Mouse (Mus musculus) liver, embryonic 15.5 days (tissue): ENCODE measurements at regions not wholly inside any gene's neighbourhood (a gene's known extent, or its start where the extent isn't known, plus 50 kb on each side); places are given as distances from the start of the nearest gene placed in this dataset.

ENCODE experiments used
- ATAC-seq: fragments of 200-750 bp; cut with Nextera tagmentation; 2 replicates; pipeline ENCODE4 v1.8.0; 2017; ENCODE audit warnings: moderate number of reproducible peaks, mild to moderate bottlenecking, moderate library complexity; ENCODE audit not compliant: insufficient read depth
- H3K27ac ChIP-seq: fragments of 300-500 bp; sonication (generic); replicated peaks from 2 replicates; pipeline ENCODE4 v1.5.1; 2015; ENCODE audit warnings: mild to moderate bottlenecking, inconsistent platforms
- H3K27me3 ChIP-seq: fragments of 300-500 bp; sonication (generic); 2 replicates; pipeline ENCODE4 v1.6.1; 2015; ENCODE audit warnings: mild to moderate bottlenecking, inconsistent platforms
- H3K36me3 ChIP-seq: fragments of 300-500 bp; sonication (generic); replicated peaks from 2 replicates; pipeline ENCODE4 v1.6.1; 2015; ENCODE audit warnings: moderate library complexity, mild to moderate bottlenecking, inconsistent platforms
- H3K4me1 ChIP-seq: fragments of 300-500 bp; sonication (generic); replicated peaks from 2 replicates; pipeline ENCODE4 v1.6.1; 2015; ENCODE audit warnings: inconsistent platforms
- H3K4me2 ChIP-seq: fragments of 300-500 bp; sonication (generic); 2 replicates; pipeline ENCODE4 v1.6.1; 2015; ENCODE audit warnings: moderate library complexity, mild to moderate bottlenecking, inconsistent platforms
- H3K4me3 ChIP-seq: fragments of 300-500 bp; sonication (generic); replicated peaks from 2 replicates; pipeline ENCODE4 v1.5.1; 2015; ENCODE audit warnings: mild to moderate bottlenecking, inconsistent platforms
- H3K9ac ChIP-seq: fragments of 300-500 bp; sonication (generic); 2 replicates; pipeline ENCODE4 v1.6.1; 2015; ENCODE audit warnings: moderate library complexity, mild to moderate bottlenecking, inconsistent platforms
- H3K9me3 ChIP-seq: fragments of 300-500 bp; sonication (generic); replicated peaks from 2 replicates; pipeline ENCODE4 v1.6.1; 2016; ENCODE audit warnings: inconsistent platforms
- WGBS: fragments of 180-500 bp; shearing (Covaris S2); methylation state at CpG from one replicate; pipeline ENCODE4 v1.1.7; 2015; ENCODE audit warnings: mixed read lengths; ENCODE audit not compliant: insufficient replicate concordance; 5-methylcytosine and 5-hydroxymethylcytosine counted together

DNA sequence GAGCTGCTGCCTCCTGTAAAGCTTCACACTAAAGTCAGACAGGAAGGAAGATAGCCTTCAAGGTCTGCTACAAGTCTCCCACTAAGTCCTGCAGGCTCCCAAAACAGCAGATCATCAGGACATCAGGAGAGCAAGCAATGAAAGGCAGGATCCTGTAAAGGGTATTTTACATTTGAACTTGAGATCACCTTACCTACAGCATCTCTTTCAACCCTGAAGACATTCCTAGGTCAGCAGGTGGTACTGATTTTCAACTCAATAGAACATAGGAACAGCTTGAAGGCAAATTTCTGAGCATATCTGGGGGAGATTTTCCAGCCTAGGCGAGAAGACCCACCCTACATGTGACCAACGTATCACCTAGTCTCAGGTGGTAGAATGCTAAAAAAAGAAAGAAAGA, 530.2 kb downstream of the Efnb2 start:
- Histone ChIP-seq H3K4me3 (no peak overlapping the region), H3K9ac (no peak overlapping the region), H3K4me2 (no peak overlapping the region), H3K36me3 (no peaks in the 10 kb centered on the region), H3K9me3 (no peaks in the 10 kb centered on the region), H3K27ac (no peak overlapping the region), H3K4me1 (no peaks in the 10 kb centered on the region), H3K27me3 (0 out of 2 replicates have a peak, but pooled peaks cover 6% of the 10 kb centered on the region)
- no peak for ATAC-seq
- 58% methylated on average over 2 of the region's 2 CpGs for WGBS

DNA sequence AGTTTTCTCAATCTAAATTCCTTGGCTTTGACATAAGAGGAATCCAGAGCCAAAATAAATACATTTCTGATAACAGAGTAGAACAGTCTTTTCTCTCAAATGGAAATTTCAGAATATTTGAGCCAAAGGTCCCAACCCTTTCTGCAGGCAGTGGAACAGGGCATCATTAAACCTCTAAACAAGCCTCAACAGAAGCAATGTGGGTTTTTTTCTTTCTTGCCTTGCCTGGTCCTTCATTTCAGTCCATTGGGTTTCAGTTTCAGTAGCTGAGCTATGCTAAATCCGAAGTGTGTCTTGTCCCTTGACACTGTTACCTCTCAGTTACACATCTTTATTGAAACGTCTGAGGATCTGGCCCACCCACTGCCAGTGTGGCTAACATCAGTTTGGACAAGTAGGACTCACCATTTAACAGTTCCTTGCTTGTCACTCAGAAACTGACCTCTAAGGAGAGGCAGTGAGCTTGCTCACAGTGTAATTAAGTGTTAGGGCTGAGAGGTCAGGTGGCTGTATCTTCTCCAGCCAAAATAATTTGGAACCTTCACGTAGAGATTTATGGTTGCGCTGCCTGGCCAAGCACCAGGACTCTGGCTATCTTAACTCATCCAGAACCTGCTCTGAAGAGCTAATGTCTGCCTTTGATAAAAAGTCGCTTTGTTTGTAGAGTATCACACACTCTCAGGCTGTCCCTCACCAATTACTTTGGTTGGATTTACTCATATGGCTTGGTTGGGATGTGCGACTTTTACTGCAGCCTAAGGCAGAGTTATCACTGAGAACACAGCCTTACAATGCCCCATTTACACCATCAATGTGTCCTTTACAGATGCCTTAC, 545.2 kb downstream of the Efnb2 start:
- H3K36me3 ChIP-seq, result no peaks in the 10 kb centered on the region
- H3K4me2 ChIP-seq, result no peak overlapping the region
- no peak for ATAC-seq
- H3K27ac ChIP-seq, result no peak overlapping the region
- no peaks in the 10 kb centered on the region for H3K27me3 ChIP-seq
- H3K9me3 ChIP-seq, result no peaks in the 10 kb centered on the region
- WGBS, result 41% methylated on average over 6 of the region's 6 CpGs
- no peak overlapping the region for H3K4me3 ChIP-seq
- H3K9ac ChIP-seq, result no peak overlapping the region
- no peaks in the 10 kb centered on the region for H3K4me1 ChIP-seq

GRCm38 (mm10) chr8:8114604-8115003, 546.4 kb downstream of the Efnb2 start:
- Histone ChIP-seq H3K27ac (no peak overlapping the region), H3K27me3 (no peaks in the 10 kb centered on the region), H3K9ac (no peak overlapping the region), H3K4me3 (no peak overlapping the region), H3K9me3 (no peaks in the 10 kb centered on the region), H3K4me1 (no peaks in the 10 kb centered on the region), H3K4me2 (no peak overlapping the region), H3K36me3 (no peaks in the 10 kb centered on the region)
- ATAC-seq, result no peak
- WGBS, result 42% methylated on average over 3 of the region's 3 CpGs

DNA sequence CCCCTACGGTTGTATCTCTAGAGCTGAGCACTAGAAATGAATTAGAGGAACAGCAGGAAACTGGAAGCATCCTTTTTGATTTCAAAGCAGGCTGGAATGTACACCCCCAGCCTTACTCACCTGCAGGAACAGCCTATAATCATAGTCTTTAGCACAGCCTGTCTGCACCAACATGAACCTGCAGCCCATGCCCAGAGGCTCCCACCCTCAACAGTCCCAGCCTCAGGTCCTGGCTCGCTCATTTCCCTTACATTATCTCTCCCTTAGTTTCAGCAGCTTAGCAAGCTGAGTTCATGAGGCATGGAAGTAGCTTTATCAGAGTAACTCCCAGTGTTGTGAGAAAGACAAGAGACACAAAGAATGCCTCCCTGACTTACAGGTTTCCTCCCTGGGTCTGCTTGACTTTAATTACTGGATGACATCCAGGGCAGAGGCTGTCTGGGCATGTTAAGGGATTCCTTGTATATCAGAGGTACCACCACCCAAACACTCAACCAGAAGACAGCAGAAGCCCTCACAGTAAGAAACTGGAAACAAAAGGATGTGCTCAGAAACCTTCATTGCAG, 551.2 kb downstream of the Efnb2 start:
- no peaks in the 10 kb centered on the region for H3K36me3 ChIP-seq
- no peaks in the 10 kb centered on the region for H3K27me3 ChIP-seq
- no peaks in the 10 kb centered on the region for H3K9me3 ChIP-seq
- no peak for ATAC-seq
- H3K9ac ChIP-seq, result no peak overlapping the region
- H3K4me3 ChIP-seq, result no peak overlapping the region
- H3K27ac ChIP-seq, result no peak overlapping the region
- no peak overlapping the region for H3K4me2 ChIP-seq
- H3K4me1 ChIP-seq, result no peaks in the 10 kb centered on the region
- 49% methylated on average over 2 of the region's 2 CpGs for WGBS

DNA sequence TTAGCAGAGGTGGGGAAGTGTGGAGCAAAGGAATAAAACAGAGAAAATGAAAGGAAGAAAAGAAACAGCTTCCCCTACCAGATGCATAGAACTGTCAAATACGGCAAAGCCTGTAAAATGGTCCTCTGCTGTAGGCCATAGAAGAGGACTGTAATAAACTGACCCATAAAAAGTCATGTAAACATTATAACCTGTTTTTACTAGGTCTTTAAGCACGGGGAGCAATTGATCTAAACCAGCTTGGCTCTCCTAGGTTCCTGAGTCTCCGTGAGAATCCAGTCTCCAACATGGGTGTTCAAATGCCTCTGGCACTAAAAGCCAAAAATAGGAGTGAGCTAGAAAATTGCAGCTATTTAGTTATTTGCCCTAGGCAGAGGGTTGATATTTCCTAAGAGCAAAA, 557.5 kb downstream of the Efnb2 start:
- no peaks in the 10 kb centered on the region for H3K9me3 ChIP-seq
- no peaks in the 10 kb centered on the region for H3K27me3 ChIP-seq
- H3K36me3 ChIP-seq, result no peaks in the 10 kb centered on the region
- H3K27ac ChIP-seq, result no peak overlapping the region
- H3K4me3 ChIP-seq, result no peak overlapping the region
- H3K4me2 ChIP-seq, result no peak overlapping the region
- no peaks in the 10 kb centered on the region for H3K4me1 ChIP-seq
- WGBS, result 54% methylated on average over 3 of the region's 3 CpGs
- no peak for ATAC-seq
- H3K9ac ChIP-seq, result no peak overlapping the region

DNA sequence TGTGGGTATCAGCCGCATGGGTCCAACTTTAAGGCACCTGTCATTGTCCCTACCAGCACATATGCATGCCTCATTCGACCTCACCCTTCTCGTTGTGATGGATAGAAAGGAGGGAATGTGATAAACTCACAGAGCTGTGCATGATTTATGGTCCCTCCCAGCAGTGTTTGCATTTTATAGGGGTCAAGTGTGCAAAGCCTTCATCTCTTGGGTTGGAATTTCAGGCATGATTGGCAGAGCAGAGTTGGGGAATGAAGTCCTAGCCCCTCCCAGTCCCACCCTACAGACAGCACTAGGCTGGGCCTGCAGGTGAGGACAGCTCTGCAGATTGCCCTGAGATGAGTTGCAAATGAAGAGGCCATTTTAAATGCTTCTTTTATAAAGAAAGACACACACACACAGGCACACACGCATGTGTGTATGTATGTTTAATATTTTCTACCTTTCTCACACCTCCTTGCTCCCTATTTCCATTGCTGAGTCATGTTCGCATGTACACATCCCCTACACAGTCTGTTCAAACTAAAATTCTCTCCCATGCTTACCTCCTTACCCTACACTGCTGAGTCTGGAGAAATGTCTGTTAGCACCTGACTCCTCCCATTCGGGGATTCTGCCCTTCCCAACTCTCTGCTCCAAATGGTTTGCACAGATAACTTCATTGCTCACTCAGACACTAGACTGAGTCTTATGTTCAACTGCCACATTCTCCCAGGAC, 558.9 kb downstream of the Efnb2 start:
- no peak for ATAC-seq
- no peak overlapping the region for H3K4me3 ChIP-seq
- 50% methylated on average over 6 of the region's 6 CpGs for WGBS
- no peaks in the 10 kb centered on the region for H3K36me3 ChIP-seq
- no peaks in the 10 kb centered on the region for H3K9me3 ChIP-seq
- H3K27ac ChIP-seq, result no peak overlapping the region
- H3K27me3 ChIP-seq, result no peaks in the 10 kb centered on the region
- H3K4me1 ChIP-seq, result no peaks in the 10 kb centered on the region
- H3K9ac ChIP-seq, result no peak overlapping the region
- no peak overlapping the region for H3K4me2 ChIP-seq

- no peaks in the 10 kb centered on the region for H3K9me3 ChIP-seq
- no peak for ATAC-seq
- H3K4me2 ChIP-seq, result no peak overlapping the region
- H3K9ac ChIP-seq, result no peak overlapping the region
- H3K36me3 ChIP-seq, result no peaks in the 10 kb centered on the region
- no peaks in the 10 kb centered on the region for H3K4me1 ChIP-seq
- H3K27ac ChIP-seq, result no peak overlapping the region
- H3K4me3 ChIP-seq, result no peak overlapping the region
- H3K27me3 ChIP-seq, result no peaks in the 10 kb centered on the region
These were observed 568.5 kb downstream of the Efnb2 start for GRCm38 (mm10) chr8:8092551-8092950.

DNA sequence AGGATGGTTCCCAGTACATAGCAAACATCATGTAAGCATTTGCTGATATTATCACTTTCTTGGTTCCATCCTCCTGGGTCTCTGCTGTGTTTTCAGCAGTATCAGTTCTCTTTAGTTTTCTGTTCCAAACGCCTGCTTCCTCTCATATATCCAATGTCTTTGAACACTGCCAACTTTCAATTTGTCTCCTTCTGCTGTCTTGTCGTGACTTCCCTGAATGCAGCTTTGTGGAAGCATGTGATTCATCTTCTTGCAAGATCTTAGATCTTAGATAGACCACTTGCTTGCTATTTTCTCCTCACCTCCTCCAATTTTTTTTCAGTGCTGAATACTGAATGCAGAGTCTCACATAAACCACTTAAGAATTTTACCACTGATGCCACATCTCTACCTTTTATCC, 576.4 kb downstream of the Efnb2 start:
- Histone ChIP-seq H3K4me2 (no peak overlapping the region), H3K9ac (no peak overlapping the region), H3K36me3 (no peaks in the 10 kb centered on the region), H3K4me3 (no peak overlapping the region), H3K27me3 (no peaks in the 10 kb centered on the region), H3K27ac (no peak overlapping the region), H3K9me3 (no peaks in the 10 kb centered on the region), H3K4me1 (no peaks in the 10 kb centered on the region)
- 41% methylated on average over 2 of the region's 2 CpGs for WGBS
- no peak for ATAC-seq

GRCm38 (mm10) chr8:8064074-8064473, 597.0 kb downstream of the Efnb2 start:
- H3K9ac ChIP-seq, result no peak overlapping the region
- H3K9me3 ChIP-seq, result no peaks in the 10 kb centered on the region
- WGBS, result 71% methylated on average over 2 of the region's 2 CpGs
- no peaks in the 10 kb centered on the region for H3K36me3 ChIP-seq
- no peaks in the 10 kb centered on the region for H3K4me1 ChIP-seq
- no peak overlapping the region for H3K4me2 ChIP-seq
- H3K27me3 ChIP-seq, result no peaks in the 10 kb centered on the region
- H3K27ac ChIP-seq, result no peak overlapping the region
- no peak for ATAC-seq
- H3K4me3 ChIP-seq, result no peak overlapping the region

- Histone ChIP-seq H3K27ac (no peak overlapping the region), H3K9me3 (no peaks in the 10 kb centered on the region), H3K36me3 (no peaks in the 10 kb centered on the region), H3K4me3 (no peak overlapping the region), H3K4me1 (no peaks in the 10 kb centered on the region), H3K4me2 (no peak overlapping the region), H3K27me3 (no peaks in the 10 kb centered on the region), H3K9ac (no peak overlapping the region)
- 54% methylated on average over 4 of the region's 4 CpGs for WGBS
- no peak for ATAC-seq
These were observed 606.7 kb downstream of the Efnb2 start for GRCm38 (mm10) chr8:8054224-8054916.

GRCm38 (mm10) chr8:8051186-8051585, 609.9 kb downstream of the Efnb2 start:
- H3K9me3 ChIP-seq, result no peaks in the 10 kb centered on the region
- no peak overlapping the region for H3K27ac ChIP-seq
- no peak overlapping the region for H3K4me3 ChIP-seq
- H3K9ac ChIP-seq, result no peak overlapping the region
- no peaks in the 10 kb centered on the region for H3K4me1 ChIP-seq
- 25% methylated on average over 3 of the region's 3 CpGs for WGBS
- H3K27me3 ChIP-seq, result no peaks in the 10 kb centered on the region
- H3K4me2 ChIP-seq, result no peak overlapping the region
- no peaks in the 10 kb centered on the region for H3K36me3 ChIP-seq
- ATAC-seq, result no peak
